Comparison of ENCODE assay signal across 8 mouse cellular contexts in the genomic region with DNA sequence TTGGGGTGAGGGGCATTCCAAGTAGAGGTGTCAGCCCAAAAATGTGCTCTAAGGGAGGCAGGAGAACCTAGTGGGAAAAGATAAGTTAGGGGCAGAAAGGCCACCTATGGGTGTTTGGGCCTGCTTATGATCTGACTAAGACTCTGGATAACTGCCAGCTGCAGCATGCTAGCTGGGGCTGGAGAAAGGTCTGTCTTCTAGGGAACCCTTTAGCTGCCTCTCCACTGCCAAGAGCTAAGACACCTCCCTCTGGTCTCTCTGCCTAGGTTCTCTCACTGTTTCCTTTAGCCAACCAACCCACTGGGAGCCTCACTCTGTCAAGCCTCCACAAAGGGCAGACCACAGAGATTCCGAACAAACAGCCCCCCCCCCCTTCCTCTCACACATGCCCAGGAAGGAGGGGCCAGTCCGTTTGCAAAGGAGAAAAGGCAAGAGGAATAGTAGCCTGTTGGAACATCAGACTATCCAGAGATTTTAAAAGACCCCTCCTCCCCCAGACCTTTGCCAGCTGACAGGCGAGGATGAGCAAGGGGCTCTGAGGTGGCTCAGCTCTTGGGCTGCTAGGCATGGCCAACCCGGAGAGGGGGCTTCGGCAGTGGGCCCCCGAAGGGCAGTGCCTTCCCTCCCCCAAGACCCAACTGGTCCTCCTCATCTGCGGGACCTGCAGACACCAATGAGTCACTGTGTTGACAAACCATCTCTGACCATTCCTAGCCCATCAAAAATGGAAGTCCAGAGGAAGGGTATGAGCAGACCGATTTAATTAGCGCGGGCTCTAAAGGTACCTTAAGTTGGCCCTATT. TPM values are rescaled to one million over a fixed set of nuclear protein-coding genes. Genes with fewer than 3 reads are reported as not detected.
DNase-seq lines count a peak whose midpoint lies in the region; ATAC-seq and TF ChIP-seq lines count a peak whose summit lies in the region.

No protein-coding gene starts in this region.

- no peak for TF ChIP-seq CTCF in hindbrain, postnatal 0 days (IDR thresholded peaks at IDR 0.05; ENCODE audit: low read depth)

- H3K9me3 ChIP-seq in hindbrain, postnatal 0 days (ENCODE audit: low read length), result no peaks in the 10 kb centered on the region
- H3K9me3 ChIP-seq in liver, embryonic 13.5 days (replicated peaks), result no peaks in the 10 kb centered on the region
- no peaks in the 10 kb centered on the region for H3K9me3 ChIP-seq in neural tube, embryonic 11.5 days (ENCODE audit: control insufficient read depth, low read length)

- H3K9ac ChIP-seq in hindbrain, postnatal 0 days (replicated peaks; ENCODE audit: low read length), result peak overlapping the region; percentile 35; the same call in 1 of the 2 replicates
- peak overlapping the region; percentile 71 for H3K9ac ChIP-seq in liver, embryonic 13.5 days
- H3K9ac ChIP-seq in neural tube, embryonic 11.5 days (ENCODE audit: low read length), result peak overlapping the region; percentile 50; the same call in 1 of the 2 replicates

- peaks cover 30% of the 10 kb centered on the region for H3K4me1 ChIP-seq in hindbrain, postnatal 0 days (ENCODE audit: insufficient read depth, low read length)
- peaks cover 55% of the 10 kb centered on the region for H3K4me1 ChIP-seq in liver, embryonic 13.5 days (replicated peaks)
- peaks cover 37% of the 10 kb centered on the region for H3K4me1 ChIP-seq in neural tube, embryonic 11.5 days (ENCODE audit: control insufficient read depth, insufficient read depth, low read length)

- peak overlapping the region; percentile 81 for H3K4me2 ChIP-seq in hindbrain, postnatal 0 days (ENCODE audit: low read depth, low read length)
- peak overlapping the region; percentile 99 for H3K4me2 ChIP-seq in liver, embryonic 13.5 days
- peak overlapping the region; percentile 82 for H3K4me2 ChIP-seq in neural tube, embryonic 11.5 days (ENCODE audit: low read depth)

- 2% methylated on average over 10 of the region's 10 CpGs for WGBS in hindbrain, postnatal 0 days
- WGBS in liver, embryonic 13.5 days (ENCODE audit: insufficient replicate concordance), result 6% methylated on average over 10 of the region's 10 CpGs
- WGBS in neural tube, embryonic 11.5 days, result 6% methylated on average over 10 of the region's 10 CpGs

- peak; percentile 70 for DNase-seq in cerebellum, adult 11-12 months
- DNase-seq in cerebellum, postnatal 4 days (ENCODE audit: low spot score in 2 of 2), result no peak
- DNase-seq in cerebellum, postnatal 14 days, result peak; percentile 61 to 63
- DNase-seq in gastrocnemius, postnatal 10 days, result peak; percentile 49
- peak; percentile 57 for DNase-seq in hindbrain, postnatal 0 days (ENCODE audit: low spot score)
- peak; percentile 49 for DNase-seq in liver, embryonic 13.5 days
- DNase-seq in neural tube, embryonic 11.5 days (ENCODE audit: low spot score), result peak; percentile 59
- peak; percentile 62 for DNase-seq in thymus, postnatal 25 days

- no peaks in the 10 kb centered on the region for H3K27me3 ChIP-seq in hindbrain, postnatal 0 days (ENCODE audit: insufficient read depth, low read length)
- H3K27me3 ChIP-seq in liver, embryonic 13.5 days, result no peaks in the 10 kb centered on the region
- H3K27me3 ChIP-seq in neural tube, embryonic 11.5 days (ENCODE audit: control insufficient read depth, insufficient read depth, low read length), result no peaks in the 10 kb centered on the region

- ATAC-seq in hindbrain, postnatal 0 days, result peak; percentile 6; the same call in 1 of the 2 replicates
- ATAC-seq in liver, embryonic 13.5 days (ENCODE audit: low read depth), result peak; percentile 26
- ATAC-seq in neural tube, embryonic 11.5 days (ENCODE audit: insufficient read depth, low FRiP score, low TSS enrichment), result 0 out of 2 replicates have a peak, but pooled peaks have one; percentile 4

- no peaks in the 10 kb centered on the region for H3K36me3 ChIP-seq in hindbrain, postnatal 0 days (ENCODE audit: insufficient read depth, low read length)
- peaks cover 15% of the 10 kb centered on the region for H3K36me3 ChIP-seq in liver, embryonic 13.5 days
- H3K36me3 ChIP-seq in neural tube, embryonic 11.5 days (ENCODE audit: control insufficient read depth, insufficient read depth, low read length), result peaks cover 5% of the 10 kb centered on the region

- H3K27ac ChIP-seq in hindbrain, postnatal 0 days, result peak overlapping the region; percentile 81
- H3K27ac ChIP-seq in liver, embryonic 13.5 days, result peak overlapping the region; percentile 98
- H3K27ac ChIP-seq in neural tube, embryonic 11.5 days (ENCODE audit: low read depth, low read length), result peak overlapping the region; percentile 83

- 0 out of 2 replicates have a peak overlapping the region, but pooled peaks have one; percentile 8 for H3K4me3 ChIP-seq in hindbrain, postnatal 0 days (ENCODE audit: low read length)
- H3K4me3 ChIP-seq in liver, embryonic 13.5 days (replicated peaks), result peak overlapping the region; percentile 100
- no peak overlapping the region for H3K4me3 ChIP-seq in neural tube, embryonic 11.5 days (ENCODE audit: low read depth, low read length)

RNA-seq across cellular contexts. Expression of a gene that starts 1.4 kb away (rescaled TPM):
- 10 to 100 TPM; 29.4 to 35.1 TPM for total RNA-seq in gastrocnemius, postnatal 10 days (2021)
- total RNA-seq in hindbrain, postnatal 0 days (2014; rRNA removed), result 155 and 156 TPM in 2 replicates
- 102 and 108 TPM in 2 replicates for polyA plus RNA-seq in hindbrain, postnatal 0 days (2015; fragmentation: Nextera tagmentation; extraction: Ambion mirVana)
- 55.5 and 64.8 TPM in 2 replicates for polyA plus RNA-seq in liver, embryonic 13.5 days (2015; fragmentation: Nextera tagmentation; extraction: Ambion mirVana)
- 142 and 145 TPM in 2 replicates for polyA plus RNA-seq in neural tube, embryonic 11.5 days (2014; fragmentation: Nextera tagmentation; extraction: Ambion mirVana)

Comparison
In these comparisons a context has a peak if more than half of its experiments do, and no peak if none do; other contexts are left out.
1. DNase-seq: peak in cerebellum, adult 11-12 months (single experiment), cerebellum, postnatal 14 days (2 of 2), gastrocnemius, postnatal 10 days (single experiment), hindbrain, postnatal 0 days (single experiment), liver, embryonic 13.5 days (single experiment), neural tube, embryonic 11.5 days (single experiment) and thymus, postnatal 25 days (single experiment); none in cerebellum, postnatal 4 days (0 of 2).
2. Peak in every context shown above with its lines, with median percentiles within 50 percentile points of each other: ATAC-seq, H3K27ac ChIP-seq, H3K4me2 ChIP-seq and H3K9ac ChIP-seq.